Mouse (Mus musculus) bone marrow macrophage, adult 2 months (primary cell): Measurements from ENCODE around the gene Top2a. TPM values are rescaled to one million over a fixed set of nuclear protein-coding genes. Genes with fewer than 3 reads are reported as not detected.

Source experiments
- H3K27ac ChIP-seq: 2 replicates; pipeline ENCODE4 v1.5.1; 2012; ENCODE audit warnings: low read depth, low read length; ENCODE audit not compliant: insufficient read depth
- H3K4me1 ChIP-seq: 2 replicates; pipeline ENCODE4 v1.6.1; 2012; ENCODE audit warnings: low read length; ENCODE audit not compliant: control insufficient read depth, insufficient read depth
- H3K4me3 ChIP-seq: 2 replicates; pipeline ENCODE4 v1.5.1; 2012; ENCODE audit warnings: mild to moderate bottlenecking, low read length, moderate library complexity; ENCODE audit not compliant: insufficient read depth
- CTCF ChIP-seq: IDR thresholded peaks from 2 replicates; pipeline ENCODE4 v1.5.1; 2012; ENCODE audit warnings: low read depth, mild to moderate bottlenecking, low read length, moderate library complexity
- POLR2A ChIP-seq: IDR thresholded peaks from 2 replicates; pipeline ENCODE4 v1.6.1; 2012; ENCODE audit warnings: mild to moderate bottlenecking, low read depth, low read length, borderline replicate concordance
- polyA plus RNA-seq: library from polyadenylated mRNA; stranded (reverse); fragments of >200 nt; gene quantifications from 2 replicates; pipeline ENCODE4 v1.2.4, GENCODE M21; 2012; ENCODE audit not compliant: missing spikeins, insufficient read depth, insufficient read length

Top2a gene
- polyA plus RNA-seq, 1 experiment: 154 TPM

DNA sequence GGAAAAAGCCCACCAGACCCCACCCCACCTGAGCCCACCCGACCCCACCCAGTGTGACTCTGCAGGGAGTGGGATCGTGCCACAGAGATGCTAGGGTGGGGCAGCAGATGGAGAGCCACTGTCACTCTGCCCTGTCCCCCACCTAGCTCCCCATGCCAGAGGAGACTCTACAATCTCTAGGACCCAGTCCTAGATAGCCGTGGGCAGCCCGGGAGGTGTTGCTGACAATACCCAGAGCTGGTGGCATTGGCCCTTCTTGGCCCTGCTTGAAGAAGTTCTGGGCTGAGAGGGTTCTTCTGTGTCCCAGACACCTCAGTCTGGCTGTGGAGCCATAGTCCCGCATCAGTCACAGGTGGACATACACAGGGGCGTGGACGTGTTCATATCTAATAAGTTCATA, 38.4 kb downstream of the Top2a start:
- no peaks in the 10 kb centered on the region for H3K4me1 ChIP-seq
- no peak overlapping the region for H3K27ac ChIP-seq
- TF ChIP-seq POLR2A: no peak
- no peak for TF ChIP-seq CTCF
- no peak overlapping the region for H3K4me3 ChIP-seq

- TF ChIP-seq CTCF: no peak
- no peak for TF ChIP-seq POLR2A
- Histone ChIP-seq H3K4me1 (no peaks in the 10 kb centered on the region), H3K4me3 (no peak overlapping the region), H3K27ac (no peak overlapping the region)
Measured at GRCm38 (mm10) chr11:98983551-98983950, 40.4 kb downstream of the Top2a start.

DNA sequence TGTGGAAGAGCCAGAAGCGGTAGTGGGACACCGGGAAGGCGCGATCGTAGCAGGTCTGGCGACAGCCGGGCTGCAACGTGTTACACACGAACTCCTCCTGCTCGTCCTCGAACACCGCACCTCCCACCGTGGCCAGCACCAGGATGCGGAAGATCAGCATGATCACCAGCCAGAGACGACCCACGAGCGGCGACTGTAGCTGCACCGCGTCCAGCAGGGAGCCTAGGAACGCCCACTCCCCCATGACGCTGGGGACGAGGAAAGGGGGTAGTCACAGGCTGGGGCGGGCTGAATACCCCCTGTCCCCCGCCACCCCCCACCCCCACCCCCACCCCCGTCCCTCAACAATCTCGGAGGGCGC, 41.2 kb downstream of the Top2a start, which contains the start of gene Gjd3:
TSS of gene Gjd3 (minus strand) at position 244 of the 361 bp plus-strand sequence.
- Histone ChIP-seq H3K27ac (no peak within 1 kb of the TSS), H3K4me3 (peak within 1 kb of the TSS; percentile 62), H3K4me1 (no peaks in the 10 kb centered on the region)
- TF ChIP-seq POLR2A: no peak
- no peak for TF ChIP-seq CTCF

DNA sequence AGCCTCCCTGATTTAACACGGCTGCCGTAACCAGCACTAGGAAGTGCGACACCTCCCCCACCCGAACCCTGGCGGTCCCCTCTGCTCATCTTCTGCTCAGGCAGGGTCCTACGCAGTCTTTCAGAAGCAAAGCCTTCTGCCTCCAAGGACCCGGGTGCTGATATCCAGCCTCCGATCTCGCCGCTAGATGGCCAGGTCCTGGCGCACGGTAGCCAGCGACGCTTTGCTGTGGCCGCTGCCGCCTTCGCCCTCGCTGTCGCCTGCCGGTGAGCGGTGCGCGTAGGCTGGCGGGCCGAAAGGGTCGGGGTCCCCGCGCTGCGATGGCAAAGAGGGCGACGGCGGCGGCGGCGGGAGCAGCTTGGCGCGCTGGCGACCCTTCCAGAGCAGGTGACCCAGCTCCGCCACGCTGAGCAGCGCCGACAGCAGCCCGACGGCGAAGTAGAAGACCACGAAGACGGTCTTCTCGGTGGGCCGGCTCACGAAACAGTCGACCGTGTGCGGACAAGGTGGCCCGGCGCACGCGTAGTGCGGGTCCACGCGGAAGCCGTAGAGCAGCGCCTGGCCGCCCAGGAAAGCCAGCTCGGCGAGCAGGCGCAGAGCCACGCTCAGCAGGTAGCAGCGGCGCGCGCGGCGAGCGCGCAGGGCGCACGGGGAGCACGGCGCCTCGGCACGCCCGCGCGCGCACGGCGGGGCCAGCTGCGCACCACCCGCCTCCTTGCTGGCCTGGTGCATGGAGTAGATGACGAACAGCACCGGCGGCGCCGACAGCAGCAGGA, 41.8 kb downstream of the Top2a start:
- Histone ChIP-seq H3K4me3 (peak overlapping the region; percentile 62), H3K4me1 (no peaks in the 10 kb centered on the region), H3K27ac (no peak overlapping the region)
- TF ChIP-seq POLR2A (no peak), CTCF (no peak)

DNA sequence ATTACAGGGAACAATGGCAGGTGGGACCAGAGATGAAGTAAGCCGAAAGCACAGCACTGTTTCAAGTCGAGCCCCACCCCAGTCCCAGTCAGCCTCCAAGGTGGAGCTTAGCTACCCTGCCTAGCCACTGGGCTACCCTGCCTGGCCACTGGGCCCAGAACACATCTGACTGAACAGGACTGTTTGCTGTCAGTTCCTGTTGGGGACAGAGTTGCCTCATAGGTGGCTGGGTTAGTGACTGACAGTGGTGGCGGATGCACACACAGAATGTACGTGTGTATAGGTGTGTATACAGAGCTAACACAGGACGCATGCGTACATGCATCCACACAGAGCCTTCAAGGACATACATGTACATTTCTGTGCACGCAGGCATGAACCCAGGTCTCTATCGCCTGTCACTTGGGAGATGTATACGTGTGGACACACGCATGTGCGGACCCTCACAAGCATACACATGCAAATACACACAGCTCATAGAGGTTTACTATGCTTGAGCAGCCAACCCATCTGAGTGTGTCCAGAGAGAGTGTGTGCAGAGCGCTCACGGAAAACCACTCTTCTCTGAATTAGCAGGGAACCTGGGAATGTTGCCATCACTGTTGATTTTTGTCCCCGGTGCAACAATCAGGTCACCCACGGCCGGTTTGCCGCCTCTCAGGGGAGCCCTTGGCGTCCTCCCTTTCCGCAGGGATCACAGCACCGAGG, 42.5 kb downstream of the Top2a start:
- Histone ChIP-seq H3K4me1 (no peaks in the 10 kb centered on the region), H3K27ac (no peak overlapping the region), H3K4me3 (peak overlapping the region; percentile 62)
- no peak for TF ChIP-seq POLR2A
- TF ChIP-seq CTCF: no peak

GRCm38 (mm10) chr11:98979356-98979755, 44.6 kb downstream of the Top2a start:
- Histone ChIP-seq H3K4me1 (no peaks in the 10 kb centered on the region), H3K27ac (no peak overlapping the region), H3K4me3 (no peak overlapping the region)
- TF ChIP-seq CTCF: no peak

DNA sequence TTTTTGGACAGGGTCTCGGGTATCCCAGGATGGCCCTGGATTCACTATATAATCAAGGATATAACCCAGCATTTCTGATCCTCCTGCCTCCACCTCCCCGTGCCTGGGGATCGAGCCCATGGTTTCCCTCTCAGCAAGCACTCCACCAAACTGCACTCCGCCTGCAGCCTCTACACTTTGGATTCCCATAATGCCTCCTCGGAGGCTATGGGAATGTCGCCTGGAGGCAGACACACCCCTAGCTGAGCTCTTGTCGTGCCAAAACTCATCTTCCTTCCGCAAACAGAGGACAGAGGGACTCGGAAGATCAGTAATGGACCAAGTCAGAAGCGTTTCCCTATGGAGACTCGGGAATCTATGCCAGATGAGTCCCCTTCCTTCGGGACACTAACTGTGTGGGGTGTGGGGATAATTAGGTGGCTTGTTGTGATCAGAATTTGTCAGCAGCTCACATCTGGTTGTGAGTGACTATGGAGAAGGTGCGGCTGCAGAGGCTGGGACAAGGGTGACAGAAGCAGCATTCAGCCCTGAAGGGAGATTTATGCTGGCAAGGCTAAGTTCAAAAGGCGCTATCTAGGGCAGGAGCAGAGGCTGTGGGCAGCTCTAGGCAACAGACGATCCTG, 45.4 kb downstream of the Top2a start:
- Histone ChIP-seq H3K4me3 (no peak overlapping the region), H3K4me1 (no peaks in the 10 kb centered on the region), H3K27ac (no peak overlapping the region)
- no peak for TF ChIP-seq POLR2A
- no peak for TF ChIP-seq CTCF

GRCm38 (mm10) chr11:98974871-98975719, 48.9 kb downstream of the Top2a start:
- no peak overlapping the region for H3K4me3 ChIP-seq
- TF ChIP-seq POLR2A: no peak
- TF ChIP-seq CTCF: peak; percentile 51
- H3K4me1 ChIP-seq: no peaks in the 10 kb centered on the region
- H3K27ac ChIP-seq: no peak overlapping the region

GRCm38 (mm10) chr11:98974213-98974612, 49.8 kb downstream of the Top2a start:
- Histone ChIP-seq H3K27ac (no peak overlapping the region), H3K4me1 (no peaks in the 10 kb centered on the region), H3K4me3 (no peak overlapping the region)
- TF ChIP-seq POLR2A (no peak), CTCF (no peak)
